ENCODE assay signal across 15 mouse cellular contexts in genomic region chr10:70317394-70317965, GRCm38 (mm10).
"Had no signal": no experiment of that assay in that cellular context is flagged by ENCODE, and none has a peak within 500 bp of the region (broad histone marks: within the 10 kb centered on the region; RNA-seq: fewer than 3 reads in every experiment).

No protein-coding gene starts in this region.

- H3K4me2 ChIP-seq: limb, embryonic 15.5 days; liver, embryonic 12.5 days; lung, embryonic 14.5 days; midbrain, embryonic 11.5 days; neural tube, embryonic 13.5 days had no signal

- H3K9me3 ChIP-seq: limb, embryonic 15.5 days; liver, embryonic 12.5 days; neural tube, embryonic 13.5 days had no signal

- H3K4me1 ChIP-seq: limb, embryonic 15.5 days; liver, embryonic 12.5 days had no signal

- ATAC-seq: hindbrain, postnatal 0 days; liver, embryonic 12.5 days; midbrain, embryonic 16.5 days had no signal

- H3K27me3 ChIP-seq: limb, embryonic 15.5 days; liver, embryonic 12.5 days; neural tube, embryonic 13.5 days had no signal

- H3K9ac ChIP-seq: limb, embryonic 15.5 days; liver, embryonic 12.5 days; lung, embryonic 14.5 days; neural tube, embryonic 13.5 days had no signal

- H3K27ac ChIP-seq: hindbrain, postnatal 0 days; kidney, postnatal 0 days; limb, embryonic 15.5 days; liver, embryonic 12.5 days; neural tube, embryonic 13.5 days had no signal

- H3K4me3 ChIP-seq: limb, embryonic 15.5 days; liver, embryonic 12.5 days; neural tube, embryonic 13.5 days had no signal

- H3K36me3 ChIP-seq: limb, embryonic 15.5 days; liver, embryonic 12.5 days; neural tube, embryonic 13.5 days had no signal

- DNase-seq: lung, embryonic 14.5 days; lung, postnatal 10 days; lung, postnatal 4 days; retina, postnatal 1 day; right cerebral cortex, postnatal 4 days; spleen, adult 18-20 months; thymus, adult 18-20 months; thymus, postnatal 25 days had no signal
